Mouse (Mus musculus): Measurements from ENCODE around the gene Mgat5b. TPM values are rescaled to one million over a fixed set of nuclear protein-coding genes. Genes with fewer than 3 reads are reported as not detected.
"Not testable (repeated sequence)": the region's sequence is repeated elsewhere in the genome, so short reads cannot be mapped to it uniquely, and the experiment has no call there.

Gene Mgat5b
- polyA plus RNA-seq, 1 experiment: not detected

- TF ChIP-seq POLR2A (IDR thresholded peaks at IDR 0.05; ENCODE audit: borderline replicate concordance, low read depth, low read length) (no peak), CTCF (IDR thresholded peaks at IDR 0.05; ENCODE audit: low read depth, low read length) (peak; percentile 65)
- H3K4me3 ChIP-seq (ENCODE audit: insufficient read depth, low read length): 0 out of 2 replicates have a peak overlapping the region, but pooled peaks have one; percentile 32
- H3K27ac ChIP-seq (ENCODE audit: insufficient read depth, low read depth, low read length): no peak overlapping the region
- no peaks in the 10 kb centered on the region for H3K4me1 ChIP-seq (ENCODE audit: control insufficient read depth, insufficient read depth, low read length)
These were observed 33.1 kb upstream of the Mgat5b start for GRCm38 (mm10) chr11:116885275-116886151.

DNA sequence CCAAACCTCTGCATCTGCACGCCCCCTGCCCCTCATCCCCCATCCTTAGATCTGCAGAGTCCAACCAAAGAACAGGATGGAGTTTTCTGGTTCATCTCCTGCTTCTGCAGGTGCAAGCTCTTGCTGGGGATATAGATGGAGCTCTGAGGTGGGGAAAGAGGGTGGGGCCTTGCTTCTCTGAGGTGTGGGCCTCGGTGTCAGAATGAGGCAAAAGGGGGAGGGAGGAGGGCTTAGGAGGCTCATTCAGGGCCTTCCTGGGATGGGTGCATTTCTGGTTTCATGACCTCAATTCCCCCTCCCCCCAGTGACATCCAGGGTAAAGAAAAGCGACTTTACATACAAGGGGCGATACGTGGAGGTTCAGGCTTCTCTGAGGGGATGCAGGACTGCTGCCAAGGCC, 31.5 kb upstream of the Mgat5b start:
- TF ChIP-seq CTCF (IDR thresholded peaks at IDR 0.05; ENCODE audit: low read depth, low read length) (no peak), POLR2A (IDR thresholded peaks at IDR 0.05; ENCODE audit: borderline replicate concordance, low read depth, low read length) (no peak)
- no peak overlapping the region for H3K27ac ChIP-seq (ENCODE audit: insufficient read depth, low read depth, low read length)
- no peaks in the 10 kb centered on the region for H3K4me1 ChIP-seq (ENCODE audit: control insufficient read depth, insufficient read depth, low read length)
- no peak overlapping the region for H3K4me3 ChIP-seq (ENCODE audit: insufficient read depth, low read length)

GRCm38 (mm10) chr11:116893532-116894442, 24.9 kb upstream of the Mgat5b start:
- H3K4me3 ChIP-seq (ENCODE audit: insufficient read depth, low read length): no peak overlapping the region
- H3K4me1 ChIP-seq (ENCODE audit: control insufficient read depth, insufficient read depth, low read length): no peaks in the 10 kb centered on the region
- H3K27ac ChIP-seq (ENCODE audit: insufficient read depth, low read depth, low read length): no peak overlapping the region
- no peak for TF ChIP-seq CTCF (IDR thresholded peaks at IDR 0.05; ENCODE audit: low read depth, low read length)

- Histone ChIP-seq H3K4me3 (ENCODE audit: insufficient read depth, low read length) (no peak overlapping the region), H3K4me1 (ENCODE audit: control insufficient read depth, insufficient read depth, low read length) (no peaks in the 10 kb centered on the region), H3K27ac (ENCODE audit: insufficient read depth, low read depth, low read length) (no peak overlapping the region)
- TF ChIP-seq CTCF (IDR thresholded peaks at IDR 0.05; ENCODE audit: low read depth, low read length) (no peak), POLR2A (IDR thresholded peaks at IDR 0.05; ENCODE audit: borderline replicate concordance, low read depth, low read length) (no peak)
These were observed 23.3 kb upstream of the Mgat5b start for GRCm38 (mm10) chr11:116895402-116895801.

DNA sequence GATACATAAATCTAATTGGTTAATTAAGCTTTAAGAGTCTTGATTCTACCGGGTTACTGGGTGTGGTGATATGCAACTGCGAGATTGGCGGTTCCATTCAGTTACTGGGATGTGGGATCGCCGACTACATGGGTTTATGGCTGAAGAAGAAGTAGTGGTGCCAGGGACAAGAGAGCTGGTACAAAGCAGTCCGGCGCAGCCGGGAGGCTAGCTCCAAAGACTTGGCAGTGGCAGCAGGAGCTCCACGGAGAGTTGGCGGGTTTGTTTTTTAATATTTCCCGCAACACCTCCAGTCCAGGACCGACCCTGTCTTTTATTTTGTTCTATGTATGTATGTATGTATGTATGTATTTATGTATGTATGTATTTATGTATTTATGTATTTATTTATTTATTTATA, 19.4 kb upstream of the Mgat5b start:
- Histone ChIP-seq H3K4me3 (ENCODE audit: insufficient read depth, low read length) (no peak overlapping the region), H3K27ac (ENCODE audit: insufficient read depth, low read depth, low read length) (no peak overlapping the region), H3K4me1 (ENCODE audit: control insufficient read depth, insufficient read depth, low read length) (no peaks in the 10 kb centered on the region)
- TF ChIP-seq POLR2A (IDR thresholded peaks at IDR 0.05; ENCODE audit: borderline replicate concordance, low read depth, low read length): no peak
- no peak for TF ChIP-seq CTCF (IDR thresholded peaks at IDR 0.05; ENCODE audit: low read depth, low read length)

- not testable (repeated sequence) for H3K27ac ChIP-seq (ENCODE audit: insufficient read depth, low read depth, low read length); H3K4me3 ChIP-seq (ENCODE audit: insufficient read depth, low read length); H3K4me1 ChIP-seq (ENCODE audit: control insufficient read depth, insufficient read depth, low read length)
These were observed 16.1 kb upstream of the Mgat5b start for GRCm38 (mm10) chr11:116902588-116902987.

GRCm38 (mm10) chr11:116905741-116906456, 12.8 kb upstream of the Mgat5b start:
- no peak overlapping the region for H3K27ac ChIP-seq (ENCODE audit: insufficient read depth, low read depth, low read length)
- TF ChIP-seq POLR2A (IDR thresholded peaks at IDR 0.05; ENCODE audit: borderline replicate concordance, low read depth, low read length) (no peak), CTCF (IDR thresholded peaks at IDR 0.05; ENCODE audit: low read depth, low read length) (no peak)
- peak overlapping the region; percentile 49 for H3K4me3 ChIP-seq (ENCODE audit: insufficient read depth, low read length)
- H3K4me1 ChIP-seq (ENCODE audit: control insufficient read depth, insufficient read depth, low read length): no peaks in the 10 kb centered on the region

DNA sequence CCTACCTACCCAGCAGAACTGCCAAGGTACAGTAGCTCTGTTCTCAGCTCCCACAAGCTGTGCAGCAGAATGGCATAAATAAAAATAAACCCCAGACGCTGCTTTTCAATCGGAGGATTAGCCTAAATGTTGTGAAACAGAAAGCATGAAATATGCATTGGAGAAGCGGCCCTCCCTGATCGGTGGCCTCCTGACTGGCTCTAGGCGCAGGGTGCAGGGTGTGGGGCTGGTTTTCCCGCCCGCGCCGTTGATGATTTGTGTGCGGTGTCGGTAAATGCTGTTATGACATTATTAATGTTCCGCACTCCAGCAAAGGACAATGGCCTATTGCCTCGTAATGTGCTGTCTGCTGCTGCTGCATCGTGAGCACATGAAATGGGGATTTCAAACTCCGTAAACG, 5.1 kb upstream of the Mgat5b start:
- TF ChIP-seq POLR2A (IDR thresholded peaks at IDR 0.05; ENCODE audit: borderline replicate concordance, low read depth, low read length) (no peak), CTCF (IDR thresholded peaks at IDR 0.05; ENCODE audit: low read depth, low read length) (no peak)
- no peak overlapping the region for H3K4me3 ChIP-seq (ENCODE audit: insufficient read depth, low read length)
- no peak overlapping the region for H3K27ac ChIP-seq (ENCODE audit: insufficient read depth, low read depth, low read length)
- no peaks in the 10 kb centered on the region for H3K4me1 ChIP-seq (ENCODE audit: control insufficient read depth, insufficient read depth, low read length)

DNA sequence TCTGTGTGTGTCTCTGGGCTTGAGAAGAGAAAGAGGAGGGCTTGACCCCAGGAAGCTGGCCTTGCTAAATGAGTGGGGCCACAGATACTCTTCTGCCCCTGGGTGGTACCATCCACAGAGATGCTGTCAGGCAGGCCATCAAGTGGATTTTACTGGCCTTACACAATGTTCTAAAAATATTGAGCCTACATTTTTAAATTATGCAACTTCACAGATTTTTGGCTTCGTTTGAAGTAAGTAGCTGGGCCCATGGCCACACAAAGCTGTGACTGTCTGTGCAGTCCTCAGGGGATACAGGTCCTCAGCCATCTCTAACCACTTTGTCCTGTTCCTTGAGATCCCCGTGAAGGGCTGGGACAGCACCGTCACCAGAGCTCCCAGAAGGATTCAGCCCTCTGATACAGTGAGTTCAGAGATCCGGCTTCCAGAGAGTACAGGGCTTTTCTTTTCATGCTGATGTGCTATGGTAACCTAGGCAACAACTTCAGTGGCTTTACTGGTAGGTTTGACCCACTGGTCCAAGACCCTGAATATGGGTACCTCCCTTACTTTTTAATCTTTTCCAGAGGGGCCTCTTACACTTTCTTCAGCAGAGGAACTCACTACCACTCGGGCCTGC, 4.3 kb upstream of the Mgat5b start:
- H3K27ac ChIP-seq (ENCODE audit: insufficient read depth, low read depth, low read length): no peak overlapping the region
- no peak for TF ChIP-seq CTCF (IDR thresholded peaks at IDR 0.05; ENCODE audit: low read depth, low read length)
- TF ChIP-seq POLR2A (IDR thresholded peaks at IDR 0.05; ENCODE audit: borderline replicate concordance, low read depth, low read length): no peak

More for the DNA sequence above, 4.3 kb upstream of the Mgat5b start:
- H3K4me1 ChIP-seq (ENCODE audit: control insufficient read depth, insufficient read depth, low read length): no peaks in the 10 kb centered on the region
- H3K4me3 ChIP-seq (ENCODE audit: insufficient read depth, low read length): no peak overlapping the region
